Mouse (Mus musculus) CH12.LX (cell line): ENCODE measurements at regions not wholly inside any gene's neighbourhood (a gene's known extent, or its start where the extent isn't known, plus 50 kb on each side); places are given as distances from the start of the nearest gene placed in this dataset.

ENCODE experiments used
- DNase-seq: peaks from one replicate; pipeline ENCODE4 v3.0.0-alpha.2; 2013; ENCODE audit errors: extremely low read depth
- H3K27ac ChIP-seq: 2 replicates; pipeline ENCODE4 v1.5.1; 2012; ENCODE audit warnings: low read depth, mild to moderate bottlenecking, control low read depth, moderate library complexity; ENCODE audit not compliant: insufficient read depth
- H3K27me3 ChIP-seq: replicated peaks from 2 replicates; pipeline ENCODE3; 2012; ENCODE audit warnings: inconsistent platforms
- H3K36me3 ChIP-seq, 2 experiments: replicated peaks in 1 of 2; 2 replicates each; pipeline versions ENCODE3 to v1.6.1; 2012; ENCODE audit warnings: inconsistent platforms in 1 of 2, low read length in 1 of 2, mild to moderate bottlenecking in 1 of 2, mixed read lengths in 1 of 2, moderate library complexity in 1 of 2; ENCODE audit not compliant: control insufficient read depth in 1 of 2, insufficient read depth in 1 of 2
- H3K4me1 ChIP-seq, 2 experiments: 2 replicates each; pipeline ENCODE4 v1.6.1; 2012; ENCODE audit warnings: inconsistent platforms in 1 of 2, moderate library complexity in 1 of 2; ENCODE audit not compliant: insufficient read depth in 2 of 2, control insufficient read depth in 1 of 2
- H3K4me2 ChIP-seq: 2 replicates; pipeline ENCODE4 v1.6.1; 2012; ENCODE audit warnings: low read depth, mild to moderate bottlenecking, control low read depth; ENCODE audit not compliant: poor library complexity, insufficient read depth, severe bottlenecking
- H3K4me3 ChIP-seq, 3 experiments: fragments of 150-350 bp in 1 of 3; sonication (generic) in 1 of 3; replicated peaks in 1 of 3; 2 replicates each; pipeline versions ENCODE3 to v1.5.1; 2011 to 2012; ENCODE audit warnings: low read depth in 2 of 3, low read length in 2 of 3, mild to moderate bottlenecking in 2 of 3, moderate library complexity in 2 of 3, control low read depth in 1 of 3, improper control_type of control experiment in 1 of 3, inconsistent platforms in 1 of 3, mixed read lengths in 1 of 3; ENCODE audit not compliant: poor library complexity in 1 of 3
- H3K79me2 ChIP-seq: replicated peaks from 2 replicates; pipeline ENCODE4 v1.6.1; 2012; ENCODE audit warnings: mild to moderate bottlenecking, moderate library complexity; ENCODE audit not compliant: control insufficient read depth, poor library complexity, insufficient read depth, severe bottlenecking; ENCODE audit errors: extremely low read depth
- H3K9ac ChIP-seq: 2 replicates; pipeline ENCODE4 v1.6.1; 2012; ENCODE audit warnings: low read depth, mild to moderate bottlenecking, control low read depth, moderate library complexity; ENCODE audit not compliant: insufficient read depth
- H3K9me3 ChIP-seq: replicated peaks from 2 replicates; pipeline ENCODE3; 2012; ENCODE audit warnings: low read length, inconsistent platforms, mixed read lengths
- BHLHE40 ChIP-seq: IDR thresholded peaks from 2 replicates; pipeline ENCODE4 v1.6.1; 2011; ENCODE audit warnings: mild to moderate bottlenecking, low read depth, low read length, improper control_type of control experiment
- EP300 ChIP-seq: IDR thresholded peaks from 2 replicates; pipeline ENCODE4 v1.6.1; 2011; ENCODE audit warnings: low read length, improper control_type of control experiment
- GABPA ChIP-seq: IDR thresholded peaks from 2 replicates; pipeline ENCODE4 v1.6.1; 2012; ENCODE audit warnings: low read depth, low read length, improper control_type of control experiment, inconsistent platforms; ENCODE audit not compliant: insufficient replicate concordance
- HCFC1 ChIP-seq: IDR thresholded peaks from 2 replicates; pipeline ENCODE4 v1.6.1; 2012; ENCODE audit warnings: low read depth, mild to moderate bottlenecking, inconsistent platforms, low read length, improper control_type of control experiment
- JUND ChIP-seq: conservative IDR thresholded peaks from 2 replicates; pipeline ENCODE4 v1.6.1; 2011; ENCODE audit warnings: low read depth, low read length, improper control_type of control experiment
- KAT2A ChIP-seq: IDR thresholded peaks from 2 replicates; pipeline ENCODE4 v1.6.1; 2012; ENCODE audit warnings: low read length, improper control_type of control experiment, inconsistent platforms; ENCODE audit not compliant: insufficient replicate concordance
- MAFK ChIP-seq: IDR thresholded peaks from 2 replicates; pipeline ENCODE4 v1.6.1; 2011; ENCODE audit warnings: low read length, improper control_type of control experiment; ENCODE audit not compliant: insufficient replicate concordance
- MEF2A ChIP-seq: IDR thresholded peaks from 2 replicates; pipeline ENCODE4 v1.6.1; 2014; ENCODE audit warnings: low read depth, mild to moderate bottlenecking, inconsistent platforms, low read length, improper control_type of control experiment, borderline replicate concordance
- MXI1 ChIP-seq: IDR thresholded peaks from 2 replicates; pipeline ENCODE4 v1.6.1; 2011; ENCODE audit warnings: mild to moderate bottlenecking, low read depth, low read length, improper control_type of control experiment
- NELFE ChIP-seq: IDR thresholded peaks from 2 replicates; pipeline ENCODE4 v1.6.1; 2011; ENCODE audit warnings: low read depth, low read length, improper control_type of control experiment
- NRF1 ChIP-seq: IDR thresholded peaks from 2 replicates; pipeline ENCODE4 v1.6.1; 2014; ENCODE audit warnings: low read depth, mild to moderate bottlenecking, inconsistent platforms, low read length, improper control_type of control experiment, moderate library complexity
- POLR2A ChIP-seq: IDR thresholded peaks from 2 replicates; pipeline ENCODE4 v1.6.1; 2011; ENCODE audit warnings: low read depth, mild to moderate bottlenecking, improper control_type of control experiment, low read length
- RAD21 ChIP-seq: IDR thresholded peaks from 2 replicates; pipeline ENCODE4 v1.6.1; 2011; ENCODE audit warnings: low read depth, mild to moderate bottlenecking, low read length, improper control_type of control experiment, moderate library complexity
- SMC3 ChIP-seq: IDR thresholded peaks from 2 replicates; pipeline ENCODE4 v1.6.1; 2011; ENCODE audit warnings: low read depth, low read length, improper control_type of control experiment
- USF2 ChIP-seq: conservative IDR thresholded peaks from 2 replicates; pipeline ENCODE4 v1.6.1; 2011; ENCODE audit warnings: low read depth, low read length, improper control_type of control experiment
- ZC3H11A ChIP-seq: IDR thresholded peaks from 2 replicates; pipeline ENCODE4 v1.6.1; 2012; ENCODE audit warnings: low read depth, mild to moderate bottlenecking, inconsistent platforms, low read length, improper control_type of control experiment
- ZKSCAN1 ChIP-seq: IDR thresholded peaks from 2 replicates; pipeline ENCODE4 v1.6.1; 2012; ENCODE audit warnings: low read depth, inconsistent platforms, low read length, improper control_type of control experiment, borderline replicate concordance
- ZMIZ1 ChIP-seq: IDR thresholded peaks from 2 replicates; pipeline ENCODE4 v1.6.1; 2012; ENCODE audit warnings: low read depth, mild to moderate bottlenecking, inconsistent platforms, low read length, improper control_type of control experiment
- ZNF384 ChIP-seq: IDR thresholded peaks from 2 replicates; pipeline ENCODE4 v1.6.1; 2012; ENCODE audit warnings: low read depth, low read length, improper control_type of control experiment, inconsistent platforms
- dilution Hi-C: fragments of 300-500 bp; cut with MboI; formaldehyde crosslinking; loops from 2 replicates; pipeline ENCODE4 v1.14.3; 2020; ENCODE audit warnings: low sequenced_read_pairs; ENCODE audit not compliant: extremely low pct_unique_long_range_greater_than_20kb, extremely low pct_ligation_motif_present
- in situ Hi-C: fragments of 300-500 bp; cut with MboI; formaldehyde crosslinking; loops from 3 replicates; pipeline ENCODE4 v1.14.3; 2019; ENCODE audit warnings: low sequenced_read_pairs, low pct_ligation_motif_present, low pct_unique_long_range_greater_than_20kb, mixed read lengths

DNA sequence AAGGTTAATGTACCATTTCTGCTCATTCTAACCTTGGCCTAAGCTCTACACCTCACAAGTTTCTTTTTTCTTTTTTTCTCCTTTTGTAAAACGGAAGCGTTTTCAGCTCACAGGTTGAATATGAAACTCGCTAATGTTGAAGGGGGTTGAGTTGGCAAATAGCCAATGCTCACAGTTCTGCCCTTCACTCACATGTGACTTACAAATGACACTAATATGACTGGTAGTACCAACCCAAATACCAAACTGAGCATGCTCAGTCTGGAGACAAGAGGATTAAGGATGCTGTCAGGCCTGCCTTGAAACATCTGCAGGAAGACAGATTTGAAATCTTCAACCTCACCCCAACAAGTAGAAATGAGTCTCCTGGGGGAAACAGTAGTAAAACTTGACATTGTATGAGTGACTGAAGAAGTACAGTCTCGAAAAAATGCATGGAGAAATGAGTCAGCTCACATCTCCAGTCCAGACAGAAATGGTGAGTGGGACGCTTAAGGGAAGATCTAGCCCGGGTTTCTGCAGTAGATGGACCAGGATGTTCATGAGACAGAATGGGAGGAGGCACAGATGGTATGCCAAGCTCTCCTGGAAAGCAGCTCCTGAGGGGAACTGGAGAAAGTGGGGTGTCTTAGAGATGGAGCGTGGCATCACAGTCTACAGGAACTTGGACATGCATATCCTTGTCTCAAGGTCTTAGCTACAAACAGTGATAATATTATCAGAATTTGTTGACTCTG, 120.9 kb upstream of the Parp11 start:
- H3K9me3 ChIP-seq = no peaks in the 10 kb centered on the region
- dilution Hi-C loops (no loop called here), in situ Hi-C loops (no loop called here)
- no peak overlapping the region for H3K4me2 ChIP-seq
- peaks cover 35% of the 10 kb centered on the region for H3K27me3 ChIP-seq
- no peak overlapping the region for H3K9ac ChIP-seq
- H3K4me3 ChIP-seq = no peak overlapping the region
- no peak for DNase-seq
- TF ChIP-seq NRF1 = peak; percentile 41; the same call in 1 of the 2 replicates
- peak; percentile 51 for TF ChIP-seq BHLHE40
- TF ChIP-seq ZNF384 = 0 out of 2 replicates have a peak, but pooled peaks have one; percentile 17
- no peak for TF ChIP-seq USF2
- no peaks in the 10 kb centered on the region for H3K79me2 ChIP-seq
- no peak overlapping the region for H3K27ac ChIP-seq
- H3K36me3 ChIP-seq = no peaks in the 10 kb centered on the region
- peaks cover 11% of the 10 kb centered on the region in 2 experiments for H3K4me1 ChIP-seq

DNA sequence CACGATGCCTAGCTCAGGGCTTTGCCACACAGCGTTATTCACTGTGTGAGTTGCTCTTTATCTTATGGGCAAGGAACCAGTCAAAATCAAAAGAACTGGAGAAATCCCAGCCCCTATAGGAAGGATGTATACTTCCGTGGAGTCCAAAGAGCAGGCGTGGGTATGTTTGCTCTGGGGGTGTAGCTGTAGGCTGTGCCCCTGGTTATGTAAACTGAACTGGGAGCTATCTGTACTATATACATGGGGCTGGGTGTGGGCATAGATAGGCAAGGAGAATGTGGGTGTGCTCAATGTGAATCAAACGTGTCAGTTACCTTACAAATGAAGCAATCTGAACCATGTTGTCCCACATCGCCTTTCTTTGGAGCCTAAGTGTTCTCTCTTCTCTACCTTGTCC, 120.3 kb upstream of the Parp11 start:
- Histone ChIP-seq H3K4me3 (no peak overlapping the region), H3K27ac (no peak overlapping the region), H3K4me2 (no peak overlapping the region), H3K4me1 (peaks cover 14 to 17% of the 10 kb centered on the region in 2 experiments), H3K36me3 (no peaks in the 10 kb centered on the region), H3K9ac (no peak overlapping the region), H3K79me2 (no peaks in the 10 kb centered on the region), H3K27me3 (peaks cover 35% of the 10 kb centered on the region), H3K9me3 (no peaks in the 10 kb centered on the region)
- no peak for DNase-seq
- in situ Hi-C loops = no loop called here
- dilution Hi-C loops = no loop called here
- no peak for TF ChIP-seq ZNF384
- TF ChIP-seq MAFK = no peak
- TF ChIP-seq ZC3H11A = no peak
- TF ChIP-seq POLR2A = no peak
- TF ChIP-seq ZKSCAN1 = no peak
- TF ChIP-seq ZMIZ1 = no peak
- no peak for TF ChIP-seq HCFC1
- no peak for TF ChIP-seq GABPA
- TF ChIP-seq RAD21 = no peak
- no peak for TF ChIP-seq NELFE
- no peak for TF ChIP-seq JUND
- TF ChIP-seq KAT2A = no peak
- TF ChIP-seq MXI1 = no peak
- TF ChIP-seq SMC3 = no peak
- no peak for TF ChIP-seq EP300
- no peak for TF ChIP-seq MEF2A
